Mouse (Mus musculus) cerebellum, postnatal 36 days (tissue): ENCODE data around the gene Mrpl23.

Source experiments
- DNase-seq, 2 experiments: peaks; one replicate each; pipeline ENCODE4 v3.0.0; 2021 to 2022; ENCODE audit warnings: mixed read lengths in 2 of 2

Mrpl23 gene

DNA sequence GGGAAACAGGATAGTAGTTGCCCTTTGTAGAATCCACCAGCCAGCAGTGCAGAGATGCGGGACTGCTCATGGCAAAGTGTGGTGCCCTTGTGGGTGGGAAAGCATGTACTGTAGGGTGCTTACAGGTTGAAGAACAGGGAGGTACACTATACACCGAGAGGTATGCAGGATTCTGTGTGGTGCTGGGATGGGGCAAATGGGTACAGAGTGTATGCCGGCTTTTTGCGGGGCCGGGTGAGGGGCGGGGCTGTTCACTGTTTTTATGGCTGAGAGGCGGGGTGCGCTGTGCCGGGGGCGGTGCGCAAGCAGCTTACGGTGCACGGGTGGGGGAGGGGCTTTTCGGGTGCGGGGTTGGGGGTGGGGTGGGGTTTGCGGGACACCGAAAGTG is at the start of gene Mrpl23:
TSS of gene Mrpl23 (plus strand) at position 16 of the 388 bp plus-strand sequence.
- no peak for DNase-seq

DNA sequence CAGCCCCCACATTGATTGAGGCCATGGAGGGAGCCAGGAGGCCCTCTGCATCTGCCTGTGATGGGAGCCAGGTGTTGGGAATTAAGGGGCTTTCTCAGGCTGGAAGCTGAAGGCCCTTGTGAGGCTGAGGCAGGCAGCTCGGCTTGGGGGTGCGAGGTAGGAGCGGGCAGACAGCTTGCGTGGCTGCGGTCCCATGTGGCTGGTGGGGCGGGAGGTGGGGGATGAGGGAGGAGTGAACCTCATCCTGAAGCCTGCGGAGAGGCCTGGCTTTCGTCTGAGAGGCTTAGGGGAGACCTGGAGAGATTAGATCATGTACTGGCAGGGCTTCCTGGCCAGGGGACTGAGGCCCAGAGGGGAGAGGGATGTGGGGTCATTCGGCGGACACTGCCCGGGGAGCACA is 49.4 kb upstream of the Mrpl23 start:
- DNase-seq = no peak

DNA sequence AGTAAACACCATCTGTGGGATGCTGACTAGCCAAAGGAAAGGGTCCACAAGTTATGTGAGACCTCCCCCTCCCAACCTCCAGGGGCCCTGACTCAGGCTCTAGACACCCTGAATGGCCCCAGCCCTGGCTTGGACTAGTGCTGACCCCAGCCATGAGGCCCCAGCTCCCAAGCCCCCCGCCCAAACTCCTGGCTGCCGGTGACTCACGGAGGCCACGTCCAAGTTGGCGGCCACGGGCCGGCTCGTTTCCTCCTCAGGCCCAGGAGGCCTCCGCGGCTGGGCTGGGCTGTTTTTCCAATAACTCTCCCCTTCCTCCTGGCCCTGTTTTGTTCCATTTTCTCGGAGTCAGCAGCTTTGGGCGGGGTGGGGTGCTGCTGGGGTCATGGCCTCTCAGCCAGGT is 47.7 kb upstream of the Mrpl23 start:
- no peak for DNase-seq

DNA sequence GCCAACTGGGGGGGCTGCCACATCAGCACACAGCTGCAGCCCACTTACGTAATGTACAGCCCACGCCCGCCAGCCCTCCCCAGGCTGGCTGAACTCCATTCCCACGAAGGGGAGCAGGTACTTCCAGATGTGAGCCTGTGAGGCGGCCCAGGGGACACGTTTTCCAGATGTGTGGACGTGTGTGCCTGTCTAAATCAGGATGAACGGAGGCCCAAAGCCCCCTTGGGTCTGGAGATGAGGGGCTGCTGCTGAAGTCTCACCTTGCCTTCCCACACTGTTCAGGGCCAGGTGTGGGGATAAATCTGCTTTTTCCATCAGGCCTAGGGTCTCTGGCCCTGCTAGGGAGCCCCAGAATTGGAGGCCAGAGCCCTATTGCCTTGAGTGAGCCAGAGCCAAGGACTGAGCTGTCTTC is 45.7 kb upstream of the Mrpl23 start:
- DNase-seq = no peak

DNA sequence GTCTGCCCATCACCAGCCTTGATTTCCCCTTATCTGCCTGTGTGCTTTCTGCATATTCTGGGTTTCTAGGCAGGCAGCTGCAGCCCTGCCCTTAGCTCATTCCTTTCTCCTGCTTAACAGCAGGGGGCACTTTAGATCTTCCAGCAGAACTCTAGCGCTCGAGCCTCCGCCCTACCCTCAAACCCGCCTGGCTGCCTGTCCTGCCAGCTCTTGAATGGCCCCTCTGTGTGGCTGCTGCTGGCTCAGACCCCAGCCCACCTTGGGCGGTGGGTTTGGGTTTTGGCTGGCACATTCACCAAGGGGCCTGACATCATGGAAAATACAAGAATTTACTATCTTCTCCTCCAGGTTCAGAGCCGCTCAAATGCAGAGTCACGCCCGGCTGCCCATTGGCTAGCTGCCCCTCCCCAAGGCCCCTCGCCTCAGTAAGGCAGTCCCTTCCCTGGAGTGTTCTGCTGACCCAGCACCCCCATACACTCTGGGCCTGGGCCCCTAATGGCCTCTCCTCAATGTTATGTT is 45.1 kb upstream of the Mrpl23 start:
- no peak for DNase-seq

DNA sequence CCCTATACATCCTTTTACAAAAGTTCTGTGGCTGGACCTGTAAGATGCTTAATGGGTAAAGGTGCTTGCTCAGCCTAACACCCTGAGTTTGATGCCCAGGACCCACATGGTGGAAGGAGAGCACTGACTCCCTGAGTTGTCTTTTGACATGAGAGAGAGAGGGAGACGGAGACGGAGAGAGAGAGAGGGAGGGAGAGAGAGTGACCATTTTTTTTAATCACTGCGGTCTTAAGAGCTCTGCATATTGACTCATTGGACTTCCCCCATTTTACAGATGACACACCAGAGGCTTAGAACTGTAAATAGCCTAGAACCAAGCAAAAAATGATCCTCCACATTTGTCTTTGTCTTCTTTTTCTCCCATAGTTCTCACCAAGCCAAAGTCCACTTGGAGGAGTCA is 44.4 kb upstream of the Mrpl23 start:
- DNase-seq = no peak

DNA sequence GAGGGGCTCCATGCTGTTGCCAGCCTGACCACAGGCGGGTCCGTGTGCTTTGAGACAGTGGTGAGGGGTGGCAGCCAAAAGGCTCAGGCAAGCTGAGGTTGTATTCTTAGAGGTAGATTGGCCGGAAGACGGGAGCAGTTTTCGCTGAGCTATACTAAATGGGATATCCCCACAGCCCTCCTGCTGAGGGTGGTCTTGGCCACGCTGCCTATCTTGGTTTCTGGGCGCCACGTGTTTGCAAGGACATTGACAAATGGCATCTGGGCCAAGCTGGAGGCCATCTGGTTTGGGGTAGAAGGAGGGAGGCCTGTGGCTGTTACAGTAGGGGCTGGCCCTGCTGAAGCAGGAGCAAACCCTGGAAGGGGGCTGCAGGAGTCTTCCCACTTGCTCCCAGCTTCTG is 39.0 kb upstream of the Mrpl23 start:
- DNase-seq = no peak

DNA sequence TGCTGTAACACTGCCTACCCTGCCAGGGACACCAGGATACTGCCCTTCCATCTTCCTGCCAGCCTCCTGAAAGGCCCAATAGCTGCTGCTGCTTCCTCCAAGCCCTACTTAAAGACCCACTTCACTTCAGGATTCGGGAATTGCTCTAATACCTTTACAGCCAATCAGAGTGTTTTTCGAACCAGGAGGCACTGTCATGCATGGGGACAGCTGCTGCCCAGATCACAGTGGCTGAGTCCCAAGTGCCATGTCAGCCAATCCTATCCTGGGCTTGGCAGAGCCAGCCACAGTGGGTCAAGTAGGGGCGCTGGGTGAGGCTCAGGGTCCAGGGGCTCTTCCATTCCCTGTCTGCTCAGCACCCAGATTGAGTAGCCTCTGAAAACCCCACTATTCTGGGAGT is 36.3 kb upstream of the Mrpl23 start:
- no peak for DNase-seq

DNA sequence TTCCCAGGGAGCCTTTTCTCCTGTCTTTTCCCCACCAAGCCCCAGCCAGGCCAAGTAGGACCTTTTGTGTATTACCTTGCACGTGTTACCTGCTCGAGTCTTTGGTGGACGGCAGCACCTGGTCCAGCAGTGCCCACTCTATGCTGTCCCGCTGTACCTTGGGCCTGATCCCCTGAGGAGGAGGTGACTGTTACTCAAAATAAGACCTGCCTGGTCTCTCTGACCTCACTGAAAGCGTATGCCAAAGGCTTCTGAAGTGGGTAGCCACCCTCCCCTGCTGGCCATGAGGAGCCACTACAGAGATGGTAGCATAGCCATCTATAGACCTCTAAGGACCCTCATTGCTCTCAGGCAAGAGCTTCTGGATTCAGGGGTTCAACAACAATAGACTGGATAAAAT is 35.7 kb upstream of the Mrpl23 start:
- no peak for DNase-seq

DNA sequence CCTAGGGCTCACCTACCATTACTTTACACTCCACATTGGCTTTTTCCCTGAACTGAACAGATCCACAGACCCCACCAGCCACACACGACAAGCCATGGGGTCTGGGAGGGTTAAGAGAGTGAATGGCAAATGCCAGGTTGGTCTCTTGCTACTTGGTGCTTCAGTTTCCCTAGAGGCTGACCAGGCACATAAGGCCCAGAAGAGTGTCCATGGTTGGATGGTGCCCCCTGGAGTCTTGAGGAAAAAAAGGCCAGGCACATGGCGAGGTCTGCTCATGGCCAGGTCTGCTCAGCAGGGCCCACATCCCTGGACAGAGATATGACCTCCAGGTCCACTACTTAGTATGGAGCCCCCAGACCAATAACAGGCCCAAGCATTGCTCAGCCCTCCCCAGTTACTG is 34.7 kb upstream of the Mrpl23 start:
- peak; percentile 36 to 45 for DNase-seq

DNA sequence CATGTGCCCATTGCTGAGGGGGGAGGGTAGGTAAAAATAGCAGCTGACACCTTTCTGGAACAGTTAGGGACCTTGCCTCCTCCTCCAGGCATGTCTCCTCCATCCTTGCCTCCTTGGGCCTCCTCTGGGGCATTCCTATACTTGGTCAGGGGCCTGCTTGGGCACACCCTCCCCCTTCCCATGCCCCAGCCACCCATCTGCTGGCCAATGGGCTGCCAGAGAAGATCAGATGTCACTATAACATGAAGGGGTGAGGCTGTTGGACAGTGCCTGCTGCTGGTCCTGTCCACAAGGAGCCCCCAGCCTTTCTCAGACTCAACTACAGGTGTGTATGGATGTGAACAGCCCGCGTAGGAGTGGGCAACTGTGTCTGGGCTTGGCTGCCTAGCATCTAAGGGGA is 33.9 kb upstream of the Mrpl23 start, which contains the start of gene Tnnt3:
TSS of gene Tnnt3 (plus strand) at position 262 of the 400 bp plus-strand sequence.
- no peak for DNase-seq

DNA sequence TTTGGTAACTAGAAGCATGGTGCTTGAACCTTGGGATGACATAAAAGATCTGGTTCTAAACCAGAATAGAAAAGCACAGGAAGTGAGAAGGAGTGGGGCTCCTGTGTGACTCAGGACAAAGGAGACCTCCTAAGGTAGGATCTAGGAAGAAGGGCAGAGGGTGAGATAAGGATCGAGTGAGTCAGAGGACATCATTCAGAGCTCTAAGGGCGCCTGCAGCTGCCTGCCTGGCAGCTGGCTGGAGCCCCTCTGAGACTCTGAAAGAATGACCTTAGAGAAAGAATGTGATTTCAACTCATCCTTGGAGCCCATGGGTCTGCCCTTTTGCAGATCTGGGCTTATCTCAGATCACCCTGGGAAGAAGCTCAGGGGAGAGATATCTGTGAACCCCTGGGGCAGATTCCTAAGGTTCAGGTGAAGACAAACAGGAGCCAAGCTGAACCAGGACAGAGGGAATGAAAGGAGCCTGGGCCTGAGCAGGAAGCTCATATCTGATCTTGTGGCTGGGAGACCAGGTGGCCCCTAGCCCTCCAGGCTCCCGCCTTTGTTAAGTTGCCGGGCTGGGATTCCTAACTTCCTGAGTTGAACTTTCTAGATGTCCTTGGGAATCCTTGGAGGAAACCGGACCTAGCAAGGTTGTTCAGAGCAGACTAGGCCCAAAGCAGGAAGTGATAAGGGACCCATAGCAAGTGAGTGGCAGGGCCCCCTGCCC is 33.3 kb upstream of the Mrpl23 start:
- DNase-seq = no peak

DNA sequence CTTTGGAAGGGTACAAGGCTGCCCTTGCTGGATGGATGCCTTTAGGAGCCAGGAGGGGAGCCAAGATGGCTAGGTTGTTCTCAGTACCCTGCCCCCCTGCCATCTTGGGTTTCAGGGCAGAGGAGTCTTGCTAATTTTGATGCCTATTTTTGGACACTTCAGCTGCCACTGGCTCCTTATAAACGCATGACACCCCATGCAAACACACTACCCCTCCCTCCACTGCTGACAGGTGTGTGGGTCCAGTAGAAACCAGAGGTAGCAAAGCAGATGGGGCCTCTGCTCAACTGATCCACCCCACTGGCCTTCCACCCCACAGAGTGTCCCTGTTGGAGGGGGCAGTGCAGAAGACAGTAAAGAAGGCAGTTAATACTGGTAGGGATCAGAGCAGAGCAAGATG is 32.5 kb upstream of the Mrpl23 start:
- DNase-seq = no peak

DNA sequence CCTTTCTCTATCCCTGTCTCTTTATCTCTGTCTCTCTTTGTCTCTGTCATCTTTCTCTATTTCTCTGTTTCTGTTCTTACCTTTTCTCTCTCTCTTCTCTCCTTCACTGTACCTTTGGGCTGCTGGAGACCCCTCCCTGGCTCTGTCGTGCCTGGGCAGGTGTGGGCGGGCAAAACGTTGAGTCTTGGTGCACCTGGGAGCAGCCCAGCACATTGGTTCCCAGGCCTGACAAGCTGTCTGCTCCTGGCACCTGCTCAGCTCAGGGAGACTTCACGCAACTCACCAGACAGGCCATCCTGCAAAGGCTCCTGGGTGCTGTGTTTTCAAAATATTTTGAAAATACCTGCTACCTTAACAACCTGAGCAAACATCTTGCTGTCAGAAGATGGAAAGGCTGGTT is 29.3 kb upstream of the Mrpl23 start:
- no peak for DNase-seq

DNA sequence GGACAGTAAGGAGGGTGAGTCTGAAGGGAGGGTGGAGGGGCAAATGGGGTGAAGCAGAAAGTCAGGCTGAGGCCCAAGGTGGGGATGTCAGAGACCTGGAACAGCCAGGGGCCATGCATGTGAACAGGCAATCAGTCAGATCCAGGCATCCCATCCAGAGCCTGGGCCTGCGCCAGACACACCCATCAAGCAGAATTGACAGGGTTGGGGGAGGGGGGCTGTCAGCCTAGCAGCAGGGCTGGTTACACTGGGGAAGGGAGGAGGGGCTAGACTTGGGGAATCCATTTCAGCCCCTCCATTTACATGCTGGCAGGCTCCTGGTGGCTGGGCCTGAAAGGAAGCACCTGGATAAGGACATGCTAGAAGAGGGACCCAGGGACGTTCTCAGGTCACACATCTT is 26.5 kb upstream of the Mrpl23 start:
- DNase-seq = no peak

DNA sequence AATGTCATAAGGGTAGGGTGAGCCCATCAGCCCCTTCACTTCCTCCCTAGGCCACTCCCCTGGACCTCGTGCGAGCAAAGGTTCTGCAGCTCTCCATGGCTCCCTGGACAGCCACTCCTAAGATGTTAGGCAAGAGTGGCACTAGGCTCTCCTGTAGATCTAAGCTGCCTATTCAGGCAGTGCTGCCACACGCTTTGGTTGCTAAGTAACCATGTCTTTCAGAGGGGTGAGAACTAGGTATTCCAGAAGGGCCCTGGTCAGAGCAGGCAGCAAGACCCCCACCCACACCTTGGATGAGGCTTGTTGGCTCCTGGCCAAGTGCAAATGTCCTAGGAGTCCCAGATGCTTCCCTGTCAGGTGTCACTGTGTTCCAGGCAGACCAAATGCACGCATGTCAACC is 26.0 kb upstream of the Mrpl23 start:
- no peak for DNase-seq

DNA sequence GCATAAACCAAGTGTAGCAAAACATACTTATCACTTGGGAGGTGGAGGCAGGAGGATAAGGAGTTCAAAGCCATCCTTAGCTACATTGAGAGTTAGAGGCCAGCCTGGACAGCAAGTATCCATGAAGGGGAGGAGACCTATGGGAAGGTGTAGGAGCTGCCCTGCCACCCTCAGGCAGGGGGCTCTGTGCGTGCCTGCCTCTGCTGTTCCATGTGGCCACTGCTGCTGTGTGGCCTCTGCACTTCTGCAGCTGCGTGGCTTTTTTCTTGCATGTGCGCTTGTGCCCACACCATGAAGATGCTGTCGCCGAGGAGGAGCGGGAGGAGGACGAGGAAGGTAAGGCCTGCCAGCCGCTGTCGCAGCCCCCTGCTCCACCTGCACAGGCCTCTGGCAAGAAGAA is 25.0 kb upstream of the Mrpl23 start:
- DNase-seq = no peak

DNA sequence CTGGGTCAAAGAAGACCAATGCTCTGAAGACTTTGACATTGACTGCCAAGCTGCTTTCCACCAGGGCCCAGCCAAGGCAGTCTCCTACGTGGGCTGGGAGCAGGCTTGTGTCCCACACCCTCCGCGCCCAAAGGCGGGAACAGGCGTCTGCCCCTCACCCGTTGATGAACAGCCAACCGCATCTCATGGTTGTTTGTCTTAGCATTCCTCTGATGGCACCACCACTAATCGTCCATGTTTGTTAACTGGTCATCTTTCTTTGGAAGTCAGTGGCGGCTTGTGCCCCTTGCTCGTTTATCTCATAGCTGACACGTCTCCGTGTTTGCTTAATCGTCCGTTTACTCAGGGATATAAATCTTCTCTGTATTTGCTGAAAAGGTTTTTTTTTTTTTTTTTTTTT is 23.0 kb upstream of the Mrpl23 start:
- DNase-seq = no peak

DNA sequence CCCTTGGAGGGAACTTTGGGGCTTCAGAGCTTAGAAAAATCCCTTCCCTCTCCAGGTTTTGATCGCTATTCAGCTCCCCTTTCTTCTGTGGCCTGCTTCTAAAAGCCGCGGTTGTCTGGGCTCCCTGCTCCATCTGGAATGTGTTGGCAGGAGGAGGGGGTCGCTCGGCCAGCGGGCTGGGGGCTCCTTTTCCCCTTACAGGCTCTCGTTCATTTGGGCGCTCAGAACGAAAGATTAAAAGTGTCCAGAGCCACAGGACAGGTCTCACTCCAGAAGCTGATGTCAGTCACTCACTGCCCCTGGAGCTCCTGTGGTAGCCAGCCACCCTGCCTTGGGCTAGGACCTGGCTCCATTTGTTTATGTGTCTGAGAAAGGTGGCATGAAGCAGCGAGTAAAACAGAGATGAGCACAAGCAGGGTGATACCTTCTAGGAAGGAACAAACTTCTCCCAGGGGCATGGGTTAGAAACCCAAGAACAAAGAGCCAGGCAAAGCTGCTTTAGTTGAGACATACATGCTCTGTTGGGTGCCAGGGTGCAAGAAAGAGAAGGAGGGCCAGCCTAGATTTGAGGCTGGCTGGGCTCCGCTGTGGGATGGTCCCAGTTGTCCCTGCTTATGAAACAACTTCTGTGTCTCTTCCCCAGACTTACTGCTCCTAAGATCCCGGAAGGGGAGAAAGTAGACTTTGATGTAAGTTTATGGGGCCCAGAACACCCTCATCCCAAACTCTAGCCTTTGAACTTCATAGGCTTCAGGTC is 22.3 kb upstream of the Mrpl23 start:
- no peak for DNase-seq

DNA sequence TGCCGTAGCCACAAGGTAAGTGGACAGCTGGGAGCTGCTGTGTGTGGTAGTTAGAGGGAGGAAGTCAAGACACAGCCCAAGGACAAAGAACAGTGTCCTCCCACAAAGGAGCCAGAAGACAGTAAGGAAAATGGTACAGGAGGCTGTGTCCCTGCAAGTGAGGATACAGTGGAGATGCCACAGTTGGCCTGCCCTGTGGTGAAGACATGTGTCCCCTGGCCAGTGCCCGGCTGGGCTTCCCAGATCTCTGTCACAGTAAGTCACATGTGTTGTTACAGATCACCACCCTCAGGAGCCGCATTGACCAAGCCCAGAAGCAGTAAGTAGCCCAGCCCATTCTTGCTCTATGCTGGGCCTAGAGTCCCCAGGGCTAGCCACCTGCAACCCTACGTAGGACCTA is 18.4 kb upstream of the Mrpl23 start:
- DNase-seq = no peak

DNA sequence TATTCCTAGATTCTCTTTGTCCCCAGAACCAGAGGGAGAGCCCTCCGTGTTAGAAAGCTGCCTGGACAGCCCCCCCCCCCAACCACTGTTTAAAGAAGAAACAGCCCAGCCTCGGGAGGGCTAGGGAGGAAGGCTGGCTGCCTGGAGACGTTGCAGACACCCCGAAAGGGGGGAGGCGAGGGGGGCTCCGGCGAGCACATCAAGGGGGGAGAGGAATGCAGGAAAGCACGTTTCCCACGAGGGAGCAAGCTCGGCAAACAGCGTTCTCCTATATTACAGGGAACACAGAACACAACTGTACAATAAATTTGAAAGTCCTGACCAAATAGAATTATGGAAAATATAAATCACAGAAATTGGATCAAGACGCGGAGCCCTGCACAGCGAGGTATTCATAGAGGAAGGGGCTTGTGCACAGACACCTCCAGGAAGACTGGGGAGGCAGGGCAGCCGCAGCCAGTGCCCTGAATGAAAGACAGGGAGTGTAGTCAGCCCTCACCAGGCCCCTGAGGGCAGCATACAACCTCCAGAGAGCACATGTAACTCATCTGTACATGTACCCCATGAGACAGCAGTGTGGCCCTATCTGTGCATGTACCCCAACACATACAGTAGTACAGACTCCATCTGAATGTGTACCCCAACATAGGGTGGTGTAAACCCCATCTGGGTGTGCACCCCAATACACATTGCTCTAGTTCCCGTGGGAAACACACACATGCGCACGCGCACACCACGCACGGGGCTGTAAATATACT is 16.1 kb upstream of the Mrpl23 start:
- no peak for DNase-seq

DNA sequence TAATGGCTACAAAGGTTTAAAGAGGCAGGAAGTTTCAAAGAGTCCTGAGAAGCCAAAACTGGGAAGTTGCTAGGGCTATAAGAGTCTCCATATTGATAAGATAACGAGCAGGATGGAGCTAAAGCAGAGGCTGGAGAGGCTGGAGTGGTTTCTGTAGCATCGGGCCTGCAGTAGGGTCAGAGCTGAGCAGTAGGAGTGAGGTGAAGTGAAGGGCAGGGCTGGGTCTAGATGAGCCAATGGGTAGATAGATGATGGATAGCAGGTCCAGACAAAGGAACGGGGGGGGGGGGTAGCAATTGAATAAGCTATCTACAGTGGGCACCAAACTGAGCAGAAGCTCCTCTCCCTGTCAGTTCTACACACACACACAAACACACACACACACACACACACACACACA is 15.0 kb upstream of the Mrpl23 start:
- no peak for DNase-seq

DNA sequence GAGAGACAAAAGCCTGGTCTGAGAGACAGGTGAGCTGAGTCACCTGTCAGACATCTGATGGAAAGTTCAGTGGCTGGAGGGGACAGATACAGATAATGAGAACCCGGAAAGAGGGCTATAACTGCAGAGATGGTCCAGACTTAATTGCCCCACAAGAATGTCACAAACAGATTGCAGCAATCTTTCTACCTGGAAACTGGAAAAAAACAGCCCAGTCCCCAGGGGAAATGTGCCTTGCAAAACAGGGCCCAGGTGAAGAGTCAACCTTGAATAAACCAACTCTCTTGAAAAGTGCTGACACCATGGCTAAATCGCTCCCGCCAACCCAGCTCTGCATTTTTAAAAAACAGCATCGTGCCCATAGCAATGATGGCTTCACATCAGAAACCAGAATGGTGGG is 12.2 kb upstream of the Mrpl23 start:
- no peak for DNase-seq

DNA sequence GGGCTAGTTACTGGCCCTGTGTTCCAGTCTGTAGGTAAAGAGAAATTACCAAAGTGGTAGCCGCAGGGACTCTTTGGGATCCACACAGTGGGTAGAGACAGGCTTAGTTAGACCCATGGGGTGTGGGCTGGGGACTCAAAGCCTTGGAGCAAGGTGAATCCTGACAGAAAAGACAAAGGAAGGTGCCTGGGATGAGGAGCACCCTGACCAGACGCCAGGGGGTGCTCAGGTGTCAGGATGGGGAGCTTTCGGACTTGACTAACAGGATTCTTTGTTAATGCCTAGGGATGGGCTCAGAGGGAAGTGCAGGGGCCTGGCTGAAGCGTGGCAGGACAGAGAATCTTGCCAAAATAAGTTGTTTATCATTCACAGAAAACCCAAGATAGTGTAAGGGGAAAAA is 10.1 kb upstream of the Mrpl23 start:
- peak; percentile 24 to 34 for DNase-seq
